Mouse (Mus musculus) c-Kit-positive CD71-negative TER-119-negative erythroid progenitor cells, embryonic 14.5 days (primary cell): ENCODE data around the gene Pik3r2.
"Not testable (repeated sequence)": the region's sequence is repeated elsewhere in the genome, so short reads cannot be mapped to it uniquely, and the experiment has no call there.

ENCODE experiments used
- DNase-seq: peaks from one replicate; pipeline ENCODE4 v3.0.0-alpha.2; 2013; ENCODE audit warnings: low read depth

The Pik3r2 gene

DNA sequence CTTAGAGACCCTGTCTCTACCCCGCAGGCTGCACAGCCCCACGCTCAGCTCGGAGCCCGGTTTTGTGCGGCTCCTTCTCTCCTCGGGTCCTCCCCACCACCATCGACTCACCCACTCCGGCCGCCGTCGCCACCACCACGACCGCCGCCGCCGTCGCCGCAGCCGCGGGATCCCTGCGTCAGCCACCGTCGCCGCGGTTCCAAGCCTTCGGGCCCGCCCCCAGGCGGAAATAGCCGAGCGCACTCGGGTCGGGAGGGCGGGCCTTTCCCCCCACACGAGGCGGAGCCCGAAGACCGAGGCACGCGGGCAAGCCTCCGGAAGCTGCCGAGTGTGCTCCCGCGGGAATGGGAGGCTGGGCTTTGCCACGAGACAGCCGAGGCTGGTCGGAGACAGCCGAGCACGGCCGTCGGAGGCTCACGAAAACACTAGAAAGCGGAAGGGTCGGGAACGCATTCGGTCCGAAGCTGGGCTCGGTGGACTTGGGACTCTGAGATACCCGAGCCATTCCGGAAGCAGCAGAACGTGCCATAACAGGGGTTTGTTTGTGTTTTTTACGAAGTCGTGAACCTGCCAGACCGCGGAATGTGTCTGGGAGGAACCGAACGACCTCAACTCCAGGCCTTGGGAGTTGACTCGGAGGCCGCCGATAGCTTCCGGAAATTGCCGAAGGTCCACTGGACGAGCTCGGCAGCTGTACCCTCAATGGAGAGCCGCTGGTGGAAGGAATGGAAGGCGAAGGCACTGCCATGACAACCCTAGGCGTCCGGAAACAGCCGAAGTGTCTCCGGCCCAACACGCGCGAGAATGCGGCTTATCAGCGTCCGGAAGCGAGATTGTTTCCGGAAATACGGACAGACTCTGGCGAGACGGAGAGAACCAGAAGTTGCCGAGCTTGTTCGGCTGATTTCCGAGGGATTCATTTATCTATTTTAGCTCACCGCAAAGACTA, at the start of gene Pik3r2:
Gene Pik3r2, minus strand, starts transcription at position 218 of the 949 bp plus-strand sequence.
- peak; percentile 94 for DNase-seq

DNA sequence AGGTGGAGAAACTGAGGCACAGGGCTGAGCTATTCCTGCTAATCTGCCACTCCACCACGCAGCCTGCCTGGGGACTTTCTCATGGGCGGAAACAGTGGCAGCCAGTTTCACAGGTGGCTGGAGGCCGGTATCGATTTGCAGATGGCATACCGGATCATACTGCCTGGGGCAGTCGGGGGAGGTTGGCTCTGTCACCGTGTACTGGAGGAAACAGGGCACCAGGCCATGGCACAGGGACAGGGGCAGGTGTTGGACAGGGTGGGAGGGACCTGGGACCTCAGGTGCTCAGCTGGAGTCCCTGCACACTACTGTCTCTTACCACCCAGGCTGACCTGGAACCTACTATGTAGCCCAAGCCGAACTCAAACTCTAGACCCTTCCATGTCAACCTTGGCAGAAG, 49.3 kb upstream of the Pik3r2 start:
- no peak for DNase-seq

DNA sequence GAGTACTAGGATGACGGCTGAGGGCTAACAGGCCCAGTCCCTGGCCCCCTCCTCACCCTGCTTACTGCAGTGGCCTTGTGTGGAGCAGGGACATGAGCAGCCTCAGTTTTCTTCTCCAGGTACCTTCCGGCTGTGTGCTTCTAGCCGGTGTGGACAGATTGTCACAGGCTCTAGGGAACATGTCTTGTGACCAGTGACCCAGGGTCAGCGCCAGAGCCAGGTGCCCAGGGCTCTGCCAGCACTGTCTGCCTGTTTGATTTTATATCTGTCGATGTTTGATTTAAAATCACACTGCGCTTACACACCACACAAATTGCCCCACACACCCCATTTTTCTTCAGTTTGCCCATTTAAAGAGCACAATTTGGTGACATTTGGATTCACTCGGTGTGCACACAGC, 47.3 kb upstream of the Pik3r2 start:
- DNase-seq: no peak

DNA sequence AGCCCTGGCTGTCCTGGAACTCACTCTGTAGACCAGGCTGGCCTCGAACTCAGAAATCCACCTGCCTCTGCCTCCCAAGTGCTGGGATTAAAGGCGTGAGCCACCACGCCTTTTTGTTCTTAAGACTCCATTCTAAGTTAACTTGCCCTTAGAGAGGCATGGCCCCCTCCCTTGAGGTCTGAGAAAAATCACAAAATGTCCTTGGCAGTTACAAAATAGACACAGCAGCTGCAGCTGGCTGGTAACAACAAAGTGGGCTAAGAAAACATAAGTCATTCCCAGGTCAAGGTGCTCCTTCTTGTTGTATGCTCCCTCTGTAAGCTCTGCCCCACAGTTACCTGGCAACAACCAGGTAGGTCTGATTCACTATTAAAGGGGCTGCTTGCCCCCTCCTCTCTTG, 46.1 kb upstream of the Pik3r2 start:
- DNase-seq: not testable (repeated sequence)

DNA sequence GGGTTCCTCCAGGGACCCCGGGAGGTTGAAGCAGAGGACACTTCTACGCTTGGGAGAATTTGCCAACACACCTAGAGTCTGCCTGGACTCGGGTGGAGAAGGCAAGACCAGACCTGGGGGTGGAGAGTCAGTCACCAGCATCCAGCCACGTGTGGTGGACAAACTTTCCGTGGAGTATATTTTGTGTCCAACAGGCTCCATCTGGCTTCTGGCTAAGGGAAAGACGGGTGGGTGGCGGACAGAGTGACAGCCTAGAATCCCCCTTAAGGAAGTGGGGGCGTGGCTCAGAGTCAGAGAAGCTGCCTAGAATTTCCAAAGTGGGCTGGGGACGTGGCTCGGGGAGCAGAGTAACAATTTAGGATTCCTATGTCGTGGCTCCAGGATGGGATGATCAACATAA, 45.5 kb upstream of the Pik3r2 start:
- no peak for DNase-seq

DNA sequence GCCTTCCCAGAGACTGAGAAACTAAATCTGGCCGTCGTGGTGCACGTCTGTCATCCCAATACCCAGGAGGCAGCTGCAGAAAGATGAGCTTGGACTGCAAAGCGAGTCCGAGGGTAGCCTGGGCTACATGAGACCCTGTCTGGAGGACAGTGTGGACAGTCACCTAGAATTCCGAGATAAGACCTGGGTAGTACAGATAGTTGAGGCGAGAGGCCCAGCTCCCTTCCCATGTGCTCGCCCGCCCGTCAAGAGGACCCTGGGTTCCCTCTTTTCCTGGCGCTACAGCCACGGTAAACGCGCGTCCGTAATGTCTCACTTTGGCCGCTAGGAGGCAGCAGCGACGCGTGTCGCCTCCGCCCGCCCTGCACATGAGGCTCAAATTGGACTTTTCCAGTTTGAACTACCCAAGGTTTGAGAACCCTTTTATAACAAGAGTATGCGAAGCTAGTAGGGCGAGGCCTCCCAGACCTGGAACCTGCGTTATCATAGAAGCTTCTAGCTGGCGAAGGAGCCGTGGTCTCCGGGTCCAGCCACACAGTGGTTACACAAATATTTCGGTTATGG, 45.0 kb upstream of the Pik3r2 start:
- DNase-seq: peak; percentile 67

DNA sequence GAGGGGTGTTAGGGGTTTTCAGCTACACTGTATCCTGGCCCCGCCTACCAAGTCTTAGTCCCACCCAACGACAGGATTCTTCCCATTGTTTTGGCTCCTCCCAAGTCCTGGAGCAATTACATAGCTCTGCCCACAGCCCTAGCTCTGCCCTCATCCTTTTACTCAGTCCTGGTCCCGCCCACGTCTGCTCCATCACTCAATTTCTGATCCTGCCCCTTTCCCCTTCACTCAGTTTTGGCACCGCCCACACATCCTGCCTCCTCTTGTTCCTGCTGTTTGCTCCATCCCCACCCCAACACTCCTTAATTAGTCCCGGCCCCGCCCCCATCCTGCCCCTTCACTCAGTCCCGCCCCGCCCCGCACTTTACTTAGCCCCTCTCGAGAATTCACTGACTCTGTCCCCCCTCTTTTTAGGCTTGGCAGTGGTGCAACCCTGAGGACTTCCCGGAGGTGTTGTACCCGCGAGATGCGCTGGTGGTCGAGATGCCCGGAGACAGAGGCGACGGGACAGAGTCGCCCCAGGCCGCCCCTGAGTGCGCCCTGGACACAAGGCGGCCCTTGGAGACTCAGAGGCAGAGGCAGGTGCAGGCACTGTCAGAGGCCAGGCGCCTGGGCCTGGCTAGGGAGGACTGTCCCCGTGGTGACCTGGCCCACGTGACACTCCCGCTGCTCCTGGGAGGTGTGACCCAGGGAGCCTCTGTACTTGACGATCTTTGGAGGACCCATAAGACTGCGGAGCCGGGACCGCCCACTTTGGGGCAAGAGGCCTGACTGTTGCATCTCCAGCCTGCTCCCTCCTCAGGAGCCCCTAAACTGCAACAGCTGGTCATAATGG, 43.8 kb upstream of the Pik3r2 start:
- DNase-seq: no peak

DNA sequence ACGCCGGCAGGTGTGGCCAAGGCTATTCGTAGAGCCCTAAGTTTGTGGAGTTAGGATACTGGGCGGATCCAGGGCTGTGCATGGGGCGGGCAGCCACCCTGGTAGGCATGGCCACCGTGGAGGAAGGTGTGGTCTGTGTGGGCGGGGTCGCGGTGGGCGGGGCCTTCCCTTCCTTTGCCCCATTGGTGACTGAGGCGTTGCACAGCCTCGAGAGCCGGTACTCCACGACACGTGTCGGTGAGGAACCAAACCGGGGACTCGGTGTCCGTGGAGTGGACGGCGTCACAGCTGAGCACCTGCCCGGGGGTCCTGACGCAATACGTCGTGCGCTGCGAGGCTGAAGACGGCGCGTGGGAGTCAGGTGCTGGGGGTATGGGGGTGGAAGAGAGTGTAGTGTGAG, 40.2 kb upstream of the Pik3r2 start:
- no peak for DNase-seq

DNA sequence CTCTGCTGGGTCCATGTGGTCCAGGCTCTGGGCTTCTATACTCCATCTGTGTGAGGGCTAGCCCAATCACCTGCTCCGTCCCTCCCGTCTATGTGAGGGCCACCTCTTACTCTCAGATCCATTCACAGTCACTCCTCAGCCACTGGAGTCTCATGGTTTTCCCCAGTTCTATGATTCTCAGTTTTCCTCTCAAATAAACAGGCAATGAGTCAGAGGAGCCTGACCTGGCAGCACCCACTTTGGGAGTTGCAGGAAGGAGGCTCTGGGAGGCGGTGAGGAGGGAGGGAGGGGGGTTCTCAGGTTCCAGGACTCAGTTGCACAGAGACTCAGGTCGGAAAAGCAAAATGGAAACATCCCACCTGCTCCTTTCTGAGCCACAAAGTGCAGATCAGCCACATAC, 36.4 kb upstream of the Pik3r2 start:
- no peak for DNase-seq

DNA sequence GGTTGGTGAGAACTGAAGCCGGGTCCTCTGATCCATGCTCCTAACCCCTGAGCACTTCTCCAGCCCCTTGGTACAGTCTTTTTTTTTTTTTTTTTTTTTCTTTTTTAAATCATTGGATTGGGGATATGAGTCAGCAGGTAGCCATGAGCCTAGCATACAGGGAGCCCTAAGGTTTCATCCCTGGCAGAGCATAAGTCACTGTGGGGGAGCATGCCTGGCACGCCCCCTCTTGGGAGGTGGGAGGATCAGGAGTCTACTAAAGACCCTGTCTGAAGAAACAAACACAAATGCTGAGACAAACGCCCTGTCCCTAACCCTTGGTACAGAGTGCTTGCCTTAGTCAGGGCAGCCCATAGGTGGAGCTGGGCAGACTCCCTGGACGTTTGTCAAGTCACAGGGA, 35.5 kb upstream of the Pik3r2 start:
- DNase-seq: no peak

DNA sequence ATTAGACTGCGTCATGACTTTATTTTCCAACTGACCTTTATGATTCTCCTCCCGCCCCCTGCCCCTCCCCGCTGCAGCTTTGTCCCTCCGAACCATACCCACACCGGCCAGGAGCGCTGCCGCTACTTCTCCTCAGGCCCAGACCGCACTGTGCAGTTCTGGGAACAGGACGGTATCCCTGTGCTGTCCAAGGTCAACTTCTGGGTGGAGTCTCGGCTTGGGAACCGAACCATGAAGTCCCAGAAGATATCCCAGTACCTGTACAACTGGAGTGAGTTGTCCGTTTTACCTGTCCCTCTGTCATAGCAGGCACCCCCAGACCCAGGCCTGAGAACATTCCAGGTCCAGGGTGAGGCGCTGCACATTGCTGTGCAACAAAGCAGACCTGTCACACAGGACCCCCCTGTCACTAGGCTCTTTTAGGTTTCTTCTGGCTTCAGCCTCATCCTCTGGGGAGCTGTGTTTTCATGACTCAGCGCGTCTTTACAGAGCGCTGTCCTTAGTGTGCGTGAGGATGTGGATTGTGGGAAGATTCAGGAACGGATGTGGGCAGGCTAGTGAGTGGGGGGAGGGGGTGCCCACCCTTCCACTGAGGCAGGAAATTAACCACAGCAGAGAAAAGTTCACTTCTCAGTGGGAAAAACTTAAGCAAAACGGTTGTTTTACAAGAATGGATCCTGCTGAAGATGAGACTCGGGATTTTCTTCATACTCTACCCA, 34.6 kb upstream of the Pik3r2 start:
- DNase-seq: no peak

DNA sequence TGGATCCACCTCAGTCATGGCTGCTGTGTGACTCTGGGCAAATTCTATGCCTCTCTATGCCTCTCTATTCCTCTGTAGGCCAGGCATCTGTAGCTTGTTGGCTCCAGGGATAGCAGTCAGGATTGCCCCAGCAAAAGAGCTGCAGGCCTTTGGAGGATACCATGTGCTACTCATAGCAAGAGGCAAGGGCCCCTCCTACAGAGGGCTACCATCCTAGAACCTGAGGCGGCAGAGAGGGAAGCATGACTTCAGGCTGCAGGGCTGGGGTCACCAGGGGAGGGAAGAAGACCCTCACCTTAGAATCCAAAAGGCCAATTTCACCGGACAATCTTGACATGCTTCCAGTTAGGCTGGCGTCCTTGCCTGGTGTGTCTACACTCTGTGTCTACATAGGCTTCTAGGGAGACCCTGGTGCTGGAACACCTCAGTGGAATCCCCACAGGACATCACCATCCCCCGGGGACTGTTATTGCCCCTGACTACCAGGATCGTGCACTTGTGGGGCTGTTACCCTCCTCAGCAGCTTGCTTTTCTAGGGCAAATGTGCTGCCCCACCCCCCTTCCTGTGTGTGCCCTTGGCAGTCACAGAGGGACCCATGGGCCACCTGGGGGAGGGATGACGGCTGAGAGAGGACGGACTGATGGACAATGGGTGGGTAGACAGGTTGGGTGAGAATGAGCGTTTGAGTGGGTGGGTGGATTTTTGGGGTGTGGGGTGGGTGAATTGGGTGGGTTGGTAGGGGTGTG, 32.6 kb upstream of the Pik3r2 start:
- no peak for DNase-seq

DNA sequence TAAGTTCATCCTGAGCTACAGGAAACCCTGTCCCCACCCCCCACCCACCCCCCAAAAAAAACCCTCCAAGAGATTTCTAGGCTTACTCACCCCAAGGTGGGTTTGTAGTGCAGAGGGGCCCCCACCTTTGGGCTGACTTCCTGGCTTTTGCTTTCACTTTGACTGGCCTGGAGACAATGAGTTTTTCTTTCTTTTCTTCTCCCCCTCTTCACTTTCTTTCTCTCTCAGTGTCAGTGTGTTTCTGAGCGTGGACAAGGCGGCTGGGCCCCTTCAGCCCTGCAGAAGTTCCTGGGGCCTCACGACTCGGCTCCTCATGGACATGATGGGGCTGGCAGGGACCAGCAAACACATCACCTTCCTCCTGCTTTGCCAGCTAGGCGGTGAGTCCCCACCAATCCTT, 31.7 kb upstream of the Pik3r2 start, which contains the start of gene Il12rb1:
Gene Il12rb1, plus strand, starts transcription at position 211 of the 400 bp plus-strand sequence.
- no peak for DNase-seq

DNA sequence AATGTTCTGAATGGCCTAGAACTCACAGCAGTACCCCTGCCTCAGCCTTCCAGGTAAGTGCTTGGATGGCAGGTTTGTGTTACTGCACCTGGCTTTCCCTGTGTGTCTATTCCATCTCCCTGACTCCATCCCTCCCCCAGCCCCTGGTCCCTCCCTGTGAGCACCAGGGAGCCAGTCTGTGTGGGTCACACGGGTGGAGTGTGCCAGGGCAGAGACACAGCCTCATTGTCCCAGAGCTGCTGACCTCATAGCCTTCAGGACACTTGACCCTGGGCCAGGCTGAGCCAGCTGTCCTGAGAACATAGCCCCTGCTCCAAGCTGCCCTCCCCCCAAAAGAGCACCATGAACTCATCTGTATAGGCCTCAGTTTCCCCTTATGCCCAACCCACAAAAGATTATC, 30.8 kb upstream of the Pik3r2 start:
- no peak for DNase-seq

DNA sequence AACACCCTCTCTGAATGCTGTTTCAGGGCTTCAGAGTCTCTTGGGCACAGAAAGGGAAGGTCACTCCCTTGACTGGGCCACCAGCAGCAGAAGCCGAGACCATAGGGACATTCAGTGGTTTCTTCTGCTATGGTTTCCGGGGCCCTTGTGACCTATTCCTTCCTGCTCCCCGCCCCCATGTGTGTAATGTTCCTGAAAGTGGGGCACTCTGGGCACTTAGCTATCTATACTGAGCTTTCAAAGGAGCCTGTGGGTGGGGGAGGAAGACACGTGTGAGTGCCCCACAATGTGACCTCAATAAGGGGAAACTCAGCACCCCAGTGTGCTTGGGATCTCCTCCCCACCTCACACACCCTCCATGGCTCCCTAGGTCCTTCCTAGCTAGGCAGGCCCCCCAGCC, 30.0 kb upstream of the Pik3r2 start:
- peak; percentile 50 for DNase-seq

DNA sequence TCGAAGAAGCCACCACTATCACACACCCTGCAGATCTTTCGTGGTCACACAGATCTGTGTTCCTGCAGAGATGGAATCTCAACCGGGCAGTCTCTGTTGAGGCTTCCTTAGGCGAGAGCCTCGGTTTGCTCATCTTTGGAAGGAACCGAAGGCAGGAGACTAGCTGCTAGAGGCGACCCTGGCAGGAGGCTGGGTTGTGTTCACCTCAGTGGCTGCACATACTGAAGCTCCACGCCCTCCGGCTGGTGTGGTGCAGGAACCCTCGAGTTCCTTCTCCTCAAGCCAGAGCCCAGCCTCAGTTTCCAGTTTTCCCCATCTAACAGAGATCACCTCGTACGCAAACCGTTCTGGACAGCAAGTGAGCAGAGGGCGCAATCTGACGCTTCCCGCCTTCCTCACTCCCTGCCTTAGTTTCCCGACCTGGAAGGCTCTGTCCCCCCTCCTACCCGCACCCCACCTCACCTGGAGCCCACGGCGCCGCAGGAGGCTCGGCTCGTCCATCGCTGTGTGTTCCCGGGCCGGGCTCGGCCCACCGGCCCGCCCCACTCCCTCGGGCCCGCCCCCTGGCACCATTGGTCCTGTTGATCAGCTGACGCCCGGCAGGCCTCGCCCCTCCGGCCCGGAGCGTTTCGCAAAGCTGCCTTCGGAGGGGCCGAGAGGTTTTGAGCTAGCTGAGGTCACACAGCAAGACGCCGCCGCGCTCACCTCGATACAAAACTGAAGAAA, 28.1 kb upstream of the Pik3r2 start, which contains the start of gene Mast3:
Gene Mast3, minus strand, starts transcription at position 574 of the 726 bp plus-strand sequence.
- DNase-seq: peak; percentile 76

DNA sequence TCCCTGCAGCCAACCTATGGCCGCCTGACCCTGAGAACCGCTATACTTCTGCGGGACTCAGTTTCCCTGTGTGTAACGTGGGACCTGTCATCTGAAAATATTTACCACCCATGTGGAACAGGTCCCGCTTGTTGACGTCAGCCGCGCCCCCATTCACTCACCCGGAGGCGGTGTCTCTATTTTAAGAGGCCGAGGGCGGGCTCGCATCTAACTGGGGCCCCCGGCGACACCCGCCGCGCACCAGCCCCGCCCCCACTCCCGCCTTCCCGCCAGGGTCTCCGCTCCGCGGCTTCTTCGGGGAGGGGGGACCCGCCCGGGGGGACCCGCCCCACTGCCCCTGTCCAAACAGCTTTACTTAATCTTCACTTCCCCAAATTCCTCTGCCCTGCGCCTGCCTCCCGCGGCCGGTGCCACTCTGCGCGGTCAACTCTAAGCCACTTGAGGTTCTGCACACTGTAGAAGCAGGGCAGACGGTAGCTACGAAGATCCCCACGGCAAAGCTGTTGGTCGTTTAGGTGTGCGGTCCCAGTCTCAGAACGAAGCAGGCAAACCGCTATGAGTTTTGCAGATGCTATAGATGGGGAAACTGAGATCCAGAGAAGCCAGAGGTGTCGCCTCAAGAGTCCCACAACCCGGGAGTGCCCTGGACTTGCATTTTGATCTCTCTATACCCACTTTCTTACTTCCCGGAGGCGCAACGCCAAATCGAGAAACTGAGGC, 27.4 kb upstream of the Pik3r2 start:
- peak; percentile 50 for DNase-seq

DNA sequence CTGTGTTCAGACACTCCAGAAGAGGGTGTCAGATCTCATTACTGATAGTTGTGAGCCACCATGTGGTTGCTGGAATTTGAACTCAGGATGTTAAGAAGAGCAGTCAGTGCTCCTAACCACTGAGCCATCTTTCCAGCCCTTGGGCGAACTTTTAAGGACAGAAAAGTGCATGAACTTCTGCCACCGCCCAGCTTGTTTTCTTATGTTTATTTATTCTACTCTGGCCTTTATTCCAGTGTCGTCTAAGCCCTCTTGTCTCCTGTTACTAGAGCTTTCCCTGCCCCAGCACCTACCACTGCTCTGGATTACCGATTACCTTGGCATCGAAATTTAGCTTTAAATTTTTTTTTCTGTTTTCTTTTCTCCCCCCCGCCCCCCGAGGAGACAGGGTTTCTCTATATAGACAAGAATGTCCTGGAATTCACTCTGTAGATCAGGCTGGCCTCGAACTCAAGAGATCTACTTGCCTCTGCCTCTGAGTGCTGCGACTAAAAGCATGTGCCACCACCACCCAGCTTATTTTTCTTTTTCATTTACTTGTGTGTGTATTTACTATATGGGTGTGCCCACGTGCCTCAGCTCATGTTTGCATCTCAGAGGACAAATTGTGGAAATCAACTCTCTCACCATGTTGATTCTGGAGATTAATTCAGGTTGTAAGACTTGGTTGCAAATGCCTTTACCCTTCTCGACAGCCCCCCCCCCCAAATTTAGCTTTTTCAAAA, 26.4 kb upstream of the Pik3r2 start:
- no peak for DNase-seq

DNA sequence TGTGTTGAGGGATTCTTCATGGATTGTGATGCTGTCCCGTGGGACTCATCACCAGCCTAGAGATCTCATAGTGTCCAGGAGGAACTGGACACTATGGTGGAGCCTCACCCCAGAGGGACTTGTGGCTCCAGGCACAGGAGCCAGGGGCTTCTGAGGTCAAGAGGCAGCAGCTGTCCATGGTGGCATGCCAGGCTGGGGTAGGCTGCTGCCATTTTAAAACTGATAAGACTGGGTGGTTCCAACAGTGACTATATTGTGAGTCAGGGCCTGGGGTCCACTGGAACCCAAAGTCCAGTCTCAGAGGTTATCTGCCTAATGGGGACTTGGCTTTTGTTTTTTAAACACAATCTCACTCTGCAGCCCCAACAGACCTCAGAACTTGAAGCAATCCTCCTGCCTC, 25.3 kb upstream of the Pik3r2 start:
- DNase-seq: no peak
